Mouse (Mus musculus): ENCODE results near the gene Gcnt3. TPM values are rescaled to one million over a fixed set of nuclear protein-coding genes. Genes with fewer than 3 reads are reported as not detected.

Gene Gcnt3
- total RNA-seq (2022) = not detected

DNA sequence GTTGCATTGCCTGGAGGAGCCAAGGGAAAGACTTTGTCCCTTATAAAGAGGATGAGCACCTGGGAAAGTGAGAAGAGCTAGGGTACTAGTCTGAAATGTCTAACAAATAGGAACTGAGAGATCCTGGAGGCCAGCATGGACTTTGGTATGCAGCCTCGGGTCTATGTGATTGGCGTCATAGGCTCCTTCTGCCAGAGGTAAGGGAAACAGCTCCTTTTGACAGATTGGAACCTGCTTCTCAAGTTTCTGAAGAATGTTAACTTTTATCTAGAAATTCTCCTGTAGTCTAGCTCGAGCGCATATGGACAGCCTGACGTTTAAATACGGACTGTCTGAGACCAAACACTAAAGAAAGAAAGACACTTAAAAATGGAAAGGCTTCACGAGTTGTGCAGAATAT is at the start of gene Gcnt3:
TSS of gene Gcnt3 (minus strand) at position 101 of the 400 bp plus-strand sequence.
- no peak for DNase-seq

DNA sequence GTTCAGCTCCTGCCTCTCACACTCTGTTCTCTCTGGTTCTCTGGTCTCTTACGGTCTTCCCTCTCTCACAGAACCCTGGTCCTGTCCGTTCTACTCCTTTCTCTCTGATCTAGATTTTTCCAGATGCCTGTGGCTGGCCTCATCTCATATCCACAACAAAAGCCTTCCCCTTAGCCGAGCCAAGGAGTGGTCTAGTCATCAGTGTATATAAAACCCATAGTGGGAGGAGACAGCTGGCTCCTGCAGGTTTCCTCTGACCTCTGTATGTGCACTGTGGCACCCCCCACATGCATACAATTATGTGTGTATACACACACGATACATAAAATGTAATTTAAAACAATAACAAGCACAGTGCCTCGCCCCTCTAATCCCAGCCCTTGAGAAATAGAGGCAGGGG is 49.5 kb upstream of the Gcnt3 start:
- no peak for DNase-seq

DNA sequence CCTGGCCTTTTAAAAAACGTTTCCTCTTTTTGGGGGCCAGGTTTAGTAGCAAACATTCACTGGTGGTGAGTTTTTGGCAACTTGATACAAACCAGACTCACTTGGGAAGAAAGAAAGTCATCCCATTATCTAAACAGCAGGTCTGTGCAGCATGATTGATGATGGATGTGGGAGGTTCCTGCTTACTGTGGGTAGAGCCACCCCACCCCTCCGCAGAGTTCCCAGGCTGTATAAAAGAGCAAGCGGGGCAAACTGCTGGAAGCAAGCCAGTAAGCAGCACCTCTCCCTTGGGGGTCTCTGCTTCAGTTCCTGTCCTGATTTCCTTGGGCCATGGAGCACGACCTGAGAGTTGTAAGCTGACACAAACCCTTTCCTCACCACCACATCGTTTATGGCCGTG is 48.2 kb upstream of the Gcnt3 start:
- no peak for DNase-seq

DNA sequence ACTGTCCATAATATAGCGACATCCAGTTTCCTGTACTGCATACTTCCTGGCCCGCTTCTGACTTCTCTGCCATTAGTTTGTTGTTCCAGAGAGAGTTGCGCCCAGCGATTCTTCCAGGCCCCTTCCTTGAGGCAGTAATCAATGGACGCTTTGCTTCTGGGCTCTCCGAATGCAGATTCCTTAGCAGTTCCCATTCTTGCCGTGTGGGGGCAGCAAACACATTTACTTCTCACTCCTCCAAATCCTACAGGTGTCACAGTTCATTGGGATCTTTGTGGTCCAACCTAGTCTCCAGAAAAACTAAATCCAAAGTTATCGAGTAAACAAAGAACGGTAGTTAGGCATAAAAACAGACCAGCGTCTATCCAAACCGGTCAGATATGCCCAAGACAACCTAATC is 46.2 kb upstream of the Gcnt3 start:
- DNase-seq = no peak

DNA sequence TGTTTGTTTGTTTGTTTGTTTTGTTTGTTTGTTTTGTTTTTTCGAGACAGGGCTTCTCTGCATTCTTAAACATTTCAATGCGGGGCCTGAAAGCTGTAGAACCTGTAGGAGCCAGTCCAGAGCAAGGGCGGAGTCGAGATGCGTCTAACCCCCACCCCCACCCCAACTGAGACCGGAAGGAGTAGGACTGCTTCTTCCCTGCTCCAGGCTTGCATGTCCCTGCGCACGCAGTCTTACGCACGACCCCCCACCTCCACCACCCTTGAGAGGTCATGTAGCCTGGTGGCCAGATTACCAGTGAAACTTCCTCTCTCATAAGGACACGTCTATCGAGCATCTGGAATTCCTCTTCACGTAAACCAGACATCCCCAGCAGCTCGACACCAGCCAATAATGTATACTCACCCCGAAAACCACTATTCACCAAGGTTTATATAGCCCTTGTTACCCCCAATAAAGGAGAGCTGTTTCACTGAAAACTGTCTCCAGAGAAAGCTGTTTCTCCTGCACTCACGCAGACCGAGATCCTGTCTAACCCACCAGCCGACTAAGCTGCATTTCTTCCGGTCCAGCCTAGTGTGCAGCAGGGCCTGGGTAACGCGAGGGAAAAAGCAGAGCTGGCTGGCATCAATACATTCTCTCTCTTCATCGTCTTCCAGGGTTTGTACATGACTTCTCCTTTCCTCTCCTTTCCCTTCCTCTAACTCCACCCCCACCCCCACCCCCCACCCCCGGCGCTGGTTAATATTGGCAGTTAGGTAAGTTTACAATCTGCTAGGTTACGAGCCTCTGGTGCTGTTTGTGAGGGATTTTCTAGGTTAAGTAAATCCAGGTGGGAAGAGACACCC is 44.7 kb upstream of the Gcnt3 start:
- DNase-seq = no peak

DNA sequence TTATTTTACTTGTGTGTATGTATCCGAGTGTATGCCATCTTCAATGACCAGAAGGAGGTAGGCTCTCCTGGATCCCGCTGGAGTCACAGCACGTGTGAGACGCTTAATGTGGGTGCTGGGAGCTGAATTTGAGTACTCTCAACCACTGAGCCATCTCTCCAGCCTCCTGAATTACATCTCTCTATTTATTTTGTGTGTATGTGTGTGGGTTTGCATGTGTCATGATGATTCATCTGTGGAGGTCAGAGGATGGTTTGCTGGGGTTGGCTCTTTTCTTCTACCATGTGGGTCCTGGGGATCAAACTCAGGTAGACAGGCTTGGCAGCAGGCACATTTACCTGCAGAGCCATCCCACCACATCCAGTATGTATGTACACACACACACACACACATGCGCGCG is 43.9 kb upstream of the Gcnt3 start:
- no peak for DNase-seq

DNA sequence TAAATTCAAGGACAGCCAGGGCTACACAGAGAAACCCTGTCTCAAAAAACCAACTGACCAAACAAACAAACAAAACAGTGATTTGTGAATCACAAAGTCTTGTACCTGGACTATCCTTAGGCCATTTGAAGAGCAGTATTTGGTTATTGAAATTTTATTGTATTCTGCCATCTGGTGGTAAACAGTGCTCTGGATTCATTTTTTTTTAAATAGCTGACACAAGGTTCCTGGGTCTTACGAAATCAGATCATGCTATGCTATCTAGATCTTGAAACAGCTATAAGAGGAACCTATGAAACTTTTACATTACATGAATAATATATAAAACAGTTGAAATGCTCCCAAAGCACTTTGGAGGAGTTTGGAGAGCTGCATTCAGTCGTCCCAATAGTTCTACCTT is 43.1 kb upstream of the Gcnt3 start:
- DNase-seq = no peak

DNA sequence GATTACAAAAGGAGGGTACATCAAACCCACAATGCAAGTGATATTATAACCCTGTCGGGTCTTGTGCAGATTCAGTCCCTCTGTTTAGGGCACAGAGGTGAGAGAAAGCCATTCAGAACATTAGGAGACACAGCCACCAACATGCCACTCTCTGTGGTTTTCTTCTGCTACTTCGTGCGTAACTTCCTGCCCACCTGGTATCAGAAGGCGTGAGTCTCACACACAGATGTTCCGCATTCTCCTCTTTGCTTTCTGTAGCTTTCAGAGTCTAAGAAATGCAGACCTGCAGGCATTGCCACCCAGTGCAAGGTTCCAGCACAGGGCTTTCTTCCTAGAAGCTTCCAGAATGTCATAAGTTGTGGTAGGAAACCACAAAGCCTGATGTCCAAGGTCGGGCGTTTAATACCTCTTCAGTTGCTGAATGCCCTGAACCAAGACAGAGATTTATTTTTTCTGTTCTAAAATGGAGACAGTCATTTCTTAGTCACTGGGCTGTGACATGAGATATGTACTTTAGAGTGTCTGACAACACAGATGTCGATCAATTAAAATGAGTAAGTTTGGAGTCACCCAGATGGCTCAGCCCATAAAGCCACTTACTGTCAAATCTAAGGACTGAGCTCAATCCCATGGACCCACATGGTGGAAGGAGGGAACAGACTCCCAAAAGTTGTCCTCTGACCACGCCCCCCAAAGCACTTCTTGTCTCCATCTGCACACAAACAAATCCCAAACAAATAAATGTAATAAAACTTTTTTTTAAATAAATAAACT is 42.3 kb upstream of the Gcnt3 start:
- DNase-seq = peak; percentile 47

DNA sequence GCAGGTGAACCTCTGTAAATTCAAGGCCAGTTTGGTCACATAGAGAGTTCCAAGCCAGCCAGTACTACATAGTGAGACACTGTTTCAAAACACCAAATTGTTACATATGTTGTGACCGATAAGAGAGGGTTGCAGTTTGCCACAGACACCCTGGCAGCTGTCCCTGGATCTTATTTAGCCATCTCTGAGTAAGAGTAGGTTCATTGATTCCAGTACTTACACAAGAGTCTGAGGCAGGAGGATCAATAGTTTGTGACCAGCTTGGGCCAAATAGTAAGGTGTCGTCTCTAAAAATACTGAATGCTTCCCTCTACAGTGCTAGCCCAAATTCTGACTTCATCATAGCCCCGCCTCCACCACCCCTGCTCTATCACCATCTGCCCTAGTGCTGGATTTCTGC is 40.1 kb upstream of the Gcnt3 start:
- DNase-seq = no peak

DNA sequence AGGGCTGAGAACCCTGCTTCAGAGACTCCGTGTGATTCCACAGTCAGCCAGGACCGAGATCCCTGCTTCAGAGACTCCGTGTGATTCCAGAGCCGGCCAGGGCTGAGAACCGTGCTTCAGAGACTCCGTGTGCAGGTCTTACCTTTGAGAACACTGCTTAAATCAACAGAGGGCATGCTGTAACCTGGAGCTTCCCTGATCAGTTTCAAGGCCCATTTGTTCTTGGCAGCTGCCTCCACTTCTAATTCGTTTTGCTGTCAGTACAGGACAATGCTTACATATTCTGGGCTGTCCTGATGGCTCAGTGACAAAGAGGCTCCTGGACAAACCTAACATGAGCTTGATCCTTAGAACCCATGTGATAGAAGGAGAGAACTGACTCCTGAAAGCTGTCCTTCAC is 39.3 kb upstream of the Gcnt3 start:
- DNase-seq = no peak

DNA sequence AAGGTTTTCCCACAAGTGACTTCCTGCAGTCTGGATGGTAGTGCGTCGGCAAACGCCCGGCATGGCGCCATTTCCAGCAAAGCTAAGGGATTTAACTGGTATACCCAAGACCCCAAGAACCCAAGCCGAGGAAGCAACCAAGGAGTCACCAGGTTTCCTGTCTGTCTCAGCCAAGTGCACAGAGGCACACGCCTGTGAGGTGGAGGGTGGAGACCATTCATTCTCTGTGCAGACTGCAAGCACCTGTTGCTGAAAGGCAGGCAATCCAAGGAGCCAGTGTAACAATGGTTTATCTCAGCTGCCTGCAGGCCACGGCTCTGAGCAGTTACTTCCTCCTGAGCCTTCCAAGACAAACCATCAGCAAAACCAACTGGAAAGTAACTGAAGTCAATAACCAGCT is 34.5 kb upstream of the Gcnt3 start:
- DNase-seq = no peak

DNA sequence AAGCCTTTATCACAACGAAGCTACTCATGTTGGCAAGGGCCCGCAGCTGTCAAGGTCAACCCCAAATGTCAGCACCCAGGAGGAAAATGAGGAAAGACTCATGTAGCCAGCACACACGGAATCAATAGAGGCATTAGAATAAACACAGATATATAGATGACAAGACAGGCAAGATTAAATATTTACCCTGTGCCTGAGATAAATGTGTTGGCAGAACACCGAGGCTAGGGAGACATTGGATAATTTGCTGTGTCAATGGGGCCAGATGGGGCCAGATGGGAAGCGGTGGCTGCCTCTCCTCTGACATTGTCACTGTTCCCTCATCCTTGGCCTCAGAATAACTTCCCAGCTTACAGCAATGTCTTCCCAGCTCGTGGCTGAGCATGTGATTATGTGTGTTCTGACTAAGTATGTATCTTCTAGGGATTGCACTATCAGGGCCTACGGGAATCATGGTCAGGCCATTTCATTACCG is 32.1 kb upstream of the Gcnt3 start:
- DNase-seq = peak; percentile 58

DNA sequence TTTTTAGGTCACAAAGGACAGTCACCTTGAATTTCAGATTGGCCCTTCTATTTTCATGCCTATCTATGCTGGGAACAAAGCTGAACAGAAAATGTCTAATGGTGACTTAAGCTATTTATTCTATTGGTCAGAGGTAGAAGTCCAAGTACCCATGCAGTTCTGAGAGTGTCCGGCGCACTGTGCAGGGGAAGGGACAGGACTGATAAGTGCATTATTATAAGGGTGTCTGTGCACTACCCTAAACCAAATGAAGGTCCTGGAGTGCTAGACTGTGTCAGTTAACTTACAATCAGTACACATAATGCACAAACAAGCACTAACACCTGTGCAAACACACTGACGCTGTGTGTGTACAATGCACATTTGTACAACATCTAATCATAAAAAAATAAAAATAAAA is 29.6 kb upstream of the Gcnt3 start:
- no peak for DNase-seq

DNA sequence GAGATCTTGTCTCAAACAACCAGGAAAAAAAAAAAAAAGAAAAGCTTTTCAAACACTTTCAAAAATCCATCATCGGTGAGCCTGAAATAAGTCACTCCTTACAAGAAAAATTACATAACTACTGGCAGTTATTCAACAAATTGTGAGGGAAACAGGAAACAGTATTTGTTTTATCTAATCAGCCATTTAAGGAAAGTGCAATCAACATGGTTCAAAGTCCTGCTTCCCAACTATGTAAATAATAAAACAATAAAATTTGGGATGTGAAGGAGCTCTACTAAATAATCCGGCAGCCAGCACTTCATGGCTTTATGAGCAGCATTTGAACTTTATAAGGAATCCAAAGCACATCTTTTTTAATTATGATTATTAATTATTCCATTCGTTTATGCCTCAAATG is 24.1 kb upstream of the Gcnt3 start:
- no peak for DNase-seq

DNA sequence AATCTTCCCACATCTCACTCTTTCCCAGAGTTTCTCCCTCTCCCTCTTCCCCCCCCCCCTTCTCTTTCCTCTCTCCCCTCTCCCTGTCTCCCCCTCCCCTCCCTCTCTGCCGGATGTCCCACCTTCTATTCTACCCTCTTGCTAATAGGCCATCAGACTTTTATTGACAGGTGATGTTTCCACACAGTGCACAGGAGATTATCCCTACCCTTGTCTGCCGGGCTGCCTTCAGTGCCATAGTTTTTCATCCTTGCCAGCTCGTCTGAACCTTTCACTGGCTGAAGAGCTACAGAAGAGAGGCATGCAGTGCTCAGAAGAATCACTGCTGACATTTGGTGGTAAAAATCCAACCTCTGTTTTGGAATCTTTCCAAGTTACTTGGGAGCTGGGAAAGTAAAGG is 15.5 kb upstream of the Gcnt3 start:
- DNase-seq = no peak

DNA sequence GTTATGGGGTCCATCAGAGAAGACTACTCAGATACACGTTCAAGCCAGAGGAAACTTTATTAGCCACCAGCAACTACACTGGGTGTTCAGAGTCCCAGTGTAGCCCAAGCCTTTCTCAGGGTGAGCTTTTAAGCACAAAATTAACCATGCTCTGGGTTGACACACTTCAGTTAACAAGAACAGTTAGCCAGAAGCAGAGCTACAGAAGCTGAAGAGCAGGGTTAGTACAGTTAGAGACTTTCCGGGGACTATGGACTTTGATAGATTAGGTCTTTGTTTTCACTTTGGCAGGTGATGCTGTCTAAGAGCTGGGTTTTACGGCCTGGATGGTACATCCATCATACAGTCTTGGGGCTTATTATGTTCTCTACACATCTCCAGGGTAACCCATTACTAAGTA is 14.8 kb upstream of the Gcnt3 start:
- DNase-seq = no peak

DNA sequence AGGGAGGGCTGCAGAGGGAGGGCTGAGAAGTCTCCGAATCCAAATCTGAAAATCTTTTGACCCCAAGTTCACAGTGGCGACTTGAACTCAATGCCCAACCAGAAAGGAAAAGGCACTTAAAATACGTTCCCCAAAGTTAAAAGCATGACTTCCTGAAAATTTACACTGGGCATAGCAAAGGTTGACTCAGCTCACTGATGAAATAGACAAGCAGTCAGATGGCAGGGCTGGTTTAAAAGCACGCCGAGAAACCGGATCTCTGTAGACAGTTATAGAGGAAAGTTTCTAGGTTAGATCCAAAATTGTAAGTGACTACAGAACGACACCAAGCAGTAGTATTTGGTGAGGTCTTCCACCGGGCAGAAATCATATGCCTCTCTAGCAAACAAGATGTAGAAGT is 12.0 kb upstream of the Gcnt3 start:
- no peak for DNase-seq

DNA sequence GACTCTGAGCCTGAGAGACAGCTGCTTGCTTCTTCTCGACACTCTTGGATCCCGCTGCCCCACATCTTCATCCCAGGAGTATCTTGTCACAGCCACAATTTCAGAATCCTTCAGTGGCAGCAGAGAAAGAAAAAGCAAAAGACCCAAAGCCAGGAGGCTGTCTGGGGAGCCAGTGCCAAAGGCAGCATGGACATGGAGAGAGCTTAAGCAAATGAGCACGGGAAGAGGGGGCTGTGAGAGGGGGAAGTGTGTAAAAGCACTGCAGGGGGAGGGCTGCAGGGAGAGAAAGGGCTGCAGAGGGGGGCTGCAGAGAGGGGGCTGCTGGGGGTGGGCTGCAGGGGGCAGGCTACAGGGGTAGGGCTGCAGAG is 11.5 kb upstream of the Gcnt3 start:
- no peak for DNase-seq

DNA sequence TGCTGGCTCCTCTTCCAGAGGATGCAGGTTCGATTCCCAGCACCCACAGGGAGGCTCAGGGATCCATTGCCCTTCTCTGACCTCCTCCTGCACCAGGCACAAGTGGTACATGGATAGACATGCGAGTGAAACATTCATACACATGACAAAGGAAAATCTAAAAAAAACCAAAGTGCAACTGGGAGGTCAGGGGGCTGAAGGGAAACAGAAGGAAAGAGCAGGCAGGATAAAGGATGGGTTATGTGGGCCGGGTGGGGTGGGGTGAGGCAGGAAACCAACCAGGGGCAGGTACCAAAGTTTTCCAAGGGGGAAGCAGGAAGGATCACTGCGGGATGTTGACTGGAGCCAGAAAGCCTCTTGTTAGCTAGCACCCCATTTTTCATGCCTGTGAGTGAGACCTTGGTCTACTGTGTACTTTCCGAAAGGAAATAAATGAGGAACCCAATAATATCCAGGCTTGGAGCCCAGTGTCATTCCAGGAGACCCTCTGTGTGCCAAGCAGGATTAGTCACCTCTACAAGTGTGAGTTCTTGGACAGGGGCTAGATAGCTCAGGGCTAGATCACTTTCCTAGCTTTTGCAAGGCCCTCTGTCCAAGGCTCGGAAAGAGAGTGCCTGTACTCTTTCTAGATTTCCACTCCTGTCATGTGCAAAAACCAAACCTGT is 11.0 kb upstream of the Gcnt3 start:
- peak; percentile 15 for DNase-seq

DNA sequence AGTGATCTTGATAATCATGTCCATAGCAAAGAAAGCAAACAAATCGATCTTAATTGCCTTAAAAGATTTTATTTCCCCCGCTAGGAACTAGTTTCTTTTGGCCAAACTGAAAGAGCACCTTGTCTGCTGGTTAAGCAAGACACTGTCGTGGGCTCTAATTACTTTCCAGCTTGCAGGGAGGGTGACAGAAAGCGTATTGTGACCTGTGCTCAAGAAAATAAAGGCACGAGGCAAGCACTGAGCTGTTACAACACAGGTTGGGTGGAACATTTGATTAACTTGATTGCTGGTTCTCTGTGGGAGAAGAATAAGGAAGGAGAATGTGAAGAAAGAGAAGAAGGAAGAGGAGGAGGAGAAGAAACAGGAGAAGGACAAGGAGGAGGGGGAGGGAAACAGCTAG is 10.4 kb upstream of the Gcnt3 start:
- DNase-seq = no peak

DNA sequence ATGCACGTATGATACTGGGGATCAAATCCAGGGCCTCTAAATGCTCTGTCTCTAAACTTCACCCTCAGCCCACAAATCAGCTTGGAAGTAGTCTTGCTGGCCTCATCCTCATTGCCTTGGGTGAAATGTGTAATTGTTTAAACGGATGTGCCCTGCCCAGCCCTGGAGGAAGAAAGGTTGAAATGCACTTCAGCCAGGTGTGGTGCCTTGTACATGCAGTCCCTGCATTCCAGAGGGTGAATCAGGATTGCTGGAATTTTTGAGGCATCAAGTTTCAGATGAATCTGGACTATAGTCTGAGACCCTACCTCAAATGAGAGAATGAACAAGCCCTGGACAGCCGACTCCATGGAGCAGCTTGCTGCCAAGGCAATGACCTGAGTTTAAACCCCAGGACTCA is 10.0 kb upstream of the Gcnt3 start:
- DNase-seq = no peak

DNA sequence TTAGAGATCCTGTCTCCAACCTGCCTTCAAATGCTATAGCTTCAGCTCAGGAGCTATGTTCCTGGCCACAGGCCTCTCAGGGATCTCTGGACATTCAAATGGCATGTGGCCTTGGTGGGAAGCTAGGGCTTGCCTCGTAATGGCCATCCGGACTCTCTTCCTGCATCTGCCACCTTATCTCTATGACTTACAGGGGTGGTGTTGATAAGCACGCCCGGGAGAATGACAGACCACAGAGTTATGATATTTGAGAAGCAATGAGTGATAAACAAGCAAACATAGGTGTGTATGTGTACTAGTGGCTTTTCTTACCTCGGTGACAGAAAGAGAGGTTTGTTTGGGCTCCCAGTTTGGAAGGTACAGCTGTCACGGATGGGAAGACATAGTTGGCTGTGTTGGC is 8.4 kb upstream of the Gcnt3 start:
- DNase-seq = no peak

DNA sequence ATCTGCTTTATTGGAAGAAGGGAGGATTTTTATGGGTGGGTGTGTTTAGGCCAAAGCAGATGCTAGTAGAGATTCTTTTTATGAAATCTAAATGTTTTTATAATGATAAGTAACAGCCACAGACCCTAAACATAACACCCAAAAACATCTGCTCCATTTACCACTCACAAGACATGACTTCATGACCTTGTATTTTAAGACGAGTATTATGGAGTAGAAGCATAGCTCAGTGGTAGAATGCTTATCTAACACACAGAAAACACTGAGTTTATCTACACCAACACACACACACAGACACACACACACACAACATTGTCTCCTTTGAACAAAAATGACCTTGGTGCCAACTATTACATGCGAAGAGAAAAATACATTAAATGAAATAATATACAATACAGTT is 7.0 kb upstream of the Gcnt3 start:
- DNase-seq = no peak

DNA sequence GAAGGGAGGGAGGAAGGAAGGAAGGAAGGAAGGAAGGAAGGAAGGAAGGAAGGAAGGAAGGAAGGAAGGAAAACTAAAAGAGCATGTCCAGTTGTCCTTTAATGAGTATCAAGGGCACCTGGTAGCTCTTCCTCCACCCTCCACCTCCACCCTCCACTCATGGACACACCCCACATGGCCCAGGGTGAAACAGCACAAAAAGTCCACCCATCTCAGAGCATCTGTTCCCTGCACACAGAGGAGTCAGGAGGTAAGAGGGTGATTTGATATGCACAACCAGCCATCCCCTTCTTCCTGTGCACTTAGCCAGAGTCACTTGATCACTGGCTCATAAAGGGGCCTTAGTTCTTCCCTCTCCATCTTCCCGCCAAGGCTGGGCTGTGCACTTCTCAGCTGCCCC is 5.0 kb upstream of the Gcnt3 start:
- no peak for DNase-seq
